Comparison of ENCODE assay signal across 23 mouse cellular contexts in the genomic region with DNA sequence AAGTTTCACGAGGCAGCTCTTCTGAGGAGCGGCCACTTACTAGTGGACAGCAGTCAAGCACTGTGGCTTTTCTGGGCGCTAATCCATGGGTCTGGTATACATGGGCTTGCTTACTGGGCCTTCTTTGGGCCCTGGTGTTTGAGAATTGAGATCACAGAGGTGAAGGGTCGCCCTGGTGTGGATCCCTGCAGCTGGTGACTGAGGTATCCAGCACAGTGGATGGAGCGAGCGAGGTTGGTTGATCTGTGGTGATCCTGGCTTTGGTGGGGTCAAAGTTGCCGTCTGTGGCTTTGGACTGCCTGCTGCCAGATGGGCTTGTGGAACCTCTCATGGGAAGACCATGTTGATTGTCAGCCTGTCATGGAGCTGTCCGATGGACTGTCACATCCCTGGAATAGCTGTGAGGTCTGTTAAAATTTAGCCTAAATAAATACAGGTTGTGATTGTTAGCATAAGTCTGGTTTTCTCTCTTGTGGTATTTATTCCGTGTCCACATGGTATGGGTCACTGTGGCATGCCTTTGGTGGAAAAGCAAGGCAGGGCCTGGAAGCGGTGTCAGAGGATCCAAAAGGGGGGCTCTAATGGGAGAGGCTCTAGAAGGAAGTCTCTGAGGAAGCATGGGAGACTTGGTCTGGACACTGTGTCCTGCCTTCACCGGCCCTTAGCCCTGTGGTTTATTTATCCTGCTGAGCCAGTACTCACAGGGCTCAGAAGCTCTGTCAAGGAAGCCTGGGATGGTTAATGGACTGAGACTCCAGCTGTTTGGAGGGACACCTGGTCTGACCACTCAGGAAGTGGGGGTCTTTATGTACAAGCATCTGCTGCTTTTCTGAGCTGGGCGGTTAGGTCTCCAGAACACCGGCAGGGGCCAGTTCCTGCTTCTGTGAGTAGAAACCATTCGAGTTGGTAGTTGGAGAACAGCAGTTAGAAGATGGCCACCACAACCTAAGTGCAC. TPM values are rescaled to one million over a fixed set of nuclear protein-coding genes. Genes with fewer than 3 reads are reported as not detected.
DNase-seq lines count a peak whose midpoint lies in the region; ATAC-seq lines count a peak whose summit lies in the region.
"Had no signal": no experiment of that assay in that cellular context is flagged by ENCODE, and none has a peak within 500 bp of the region (broad histone marks: within the 10 kb centered on the region; RNA-seq: fewer than 3 reads in every experiment).

No protein-coding gene starts in this region.

- no peaks in the 10 kb centered on the region for H3K9me3 ChIP-seq in kidney, embryonic 16.5 days (ENCODE audit: low read length)
- no peaks in the 10 kb centered on the region for H3K9me3 ChIP-seq in megakaryocyte, embryonic 14.5 days
- H3K9me3 ChIP-seq: neural tube, embryonic 15.5 days; stomach, embryonic 15.5 days had no signal

- ATAC-seq in kidney, embryonic 16.5 days (ENCODE audit: low FRiP score, low TSS enrichment) = peak; percentile 73
- ATAC-seq in hematopoietic stem cell, adult 5-6 weeks (replicated peaks in 1 of 2; ENCODE audit: insufficient read depth in 1 of 2, low FRiP score in 2 of 2, low TSS enrichment in 1 of 2, low read depth in 1 of 2, poor library complexity in 2 of 2, severe bottlenecking in 2 of 2) = peak; percentile 61 to 68
- ATAC-seq in megakaryocyte-erythroid progenitor cell, adult 5-6 weeks (replicated peaks; ENCODE audit: low FRiP score, low TSS enrichment, poor library complexity, severe bottlenecking) = no peak
- ATAC-seq: forebrain, embryonic 16.5 days had no signal

- H3K4me1 ChIP-seq in kidney, embryonic 16.5 days (ENCODE audit: insufficient read depth, low read length) = peaks cover 18% of the 10 kb centered on the region; the same call in 1 of the 2 replicates
- peaks cover 86% of the 10 kb centered on the region for H3K4me1 ChIP-seq in megakaryocyte, embryonic 14.5 days
- H3K4me1 ChIP-seq: stomach, embryonic 15.5 days had no signal

- H3K4me3 ChIP-seq in kidney, embryonic 16.5 days (ENCODE audit: low read length) = no peak overlapping the region
- H3K4me3 ChIP-seq in megakaryocyte, embryonic 14.5 days (replicated peaks) = peak overlapping the region; percentile 7
- H3K4me3 ChIP-seq: neural tube, embryonic 15.5 days; stomach, embryonic 15.5 days had no signal

- H3K36me3 ChIP-seq in kidney, embryonic 16.5 days (ENCODE audit: insufficient read depth, low read length) = no peaks in the 10 kb centered on the region
- peaks cover 68% of the 10 kb centered on the region for H3K36me3 ChIP-seq in megakaryocyte, embryonic 14.5 days (replicated peaks; ENCODE audit: low read length)
- H3K36me3 ChIP-seq: G1E; stomach, embryonic 15.5 days had no signal

- no peak overlapping the region for H3K4me2 ChIP-seq in kidney, embryonic 16.5 days (replicated peaks; ENCODE audit: low read depth, low read length)
- H3K4me2 ChIP-seq: heart, embryonic 11.5 days; neural tube, embryonic 15.5 days; stomach, embryonic 15.5 days had no signal

- no peak for DNase-seq in kidney, adult 9 months
- peak; percentile 20 for DNase-seq in B cell, adult 2 months
- no peak for DNase-seq in adrenal gland, postnatal 14 days
- DNase-seq: adrenal gland, postnatal 10 days; cerebellum, adult 8-10 months; embryo, embryonic 11 days; gastrocnemius, postnatal 10 days; kidney, adult 2 months; layer of hippocampus, adult 9-11 months; lung, adult 2 months; thymus, postnatal 36 days had no signal

- WGBS in kidney, embryonic 16.5 days = 53% methylated on average over 14 of the region's 14 CpGs

- no peaks in the 10 kb centered on the region for H3K27me3 ChIP-seq in kidney, embryonic 16.5 days (ENCODE audit: insufficient read depth, low read length)
- H3K27me3 ChIP-seq in megakaryocyte, embryonic 14.5 days (replicated peaks) = no peaks in the 10 kb centered on the region
- H3K27me3 ChIP-seq: neural tube, embryonic 15.5 days; stomach, embryonic 15.5 days had no signal

- H3K27ac ChIP-seq in kidney, embryonic 16.5 days (ENCODE audit: low read length) = no peak overlapping the region
- H3K27ac ChIP-seq: neural tube, embryonic 15.5 days; stomach, embryonic 15.5 days had no signal

- H3K9ac ChIP-seq in kidney, embryonic 16.5 days (replicated peaks; ENCODE audit: low read length) = no peak overlapping the region
- H3K9ac ChIP-seq: neural tube, embryonic 15.5 days; stomach, embryonic 15.5 days had no signal

RNA-seq across cellular contexts. Expression of a gene that starts 18.1 kb away (rescaled TPM):
- 6.8 and 8.4 TPM in 2 replicates for polyA plus RNA-seq in kidney, embryonic 16.5 days (2015; fragmentation: Nextera tagmentation; extraction: Ambion mirVana)
- 20.1 and 34.9 TPM in 2 replicates for total RNA-seq in hematopoietic stem cell, adult 5-6 weeks (2017)
- 20.8 and 30.9 TPM in 2 replicates for polyA plus RNA-seq in megakaryocyte, embryonic 14.5 days (2012; ENCODE audit: insufficient read depth, low replicate concordance)
- 4.0 and 5.5 TPM in 2 replicates for total RNA-seq in megakaryocyte-erythroid progenitor cell, adult 5-6 weeks (2014; fragmentation: Nextera tagmentation)
- 1.4 and 6.9 TPM in 2 replicates for total RNA-seq in megakaryocyte-erythroid progenitor cell, adult 5-6 weeks (2017)
- total RNA-seq in adrenal gland, postnatal 14 days (2021) = 26.3 and 27.1 TPM in 2 replicates
- polyA plus RNA-seq: G1E had no signal

RNA-seq across cellular contexts. Expression of a gene that starts 41.6 kb away (rescaled TPM):
- polyA plus RNA-seq in kidney, embryonic 16.5 days (2015; fragmentation: Nextera tagmentation; extraction: Ambion mirVana) = 10.9 and 12.9 TPM in 2 replicates
- total RNA-seq in hematopoietic stem cell, adult 5-6 weeks (2017) = 1.3 and 3.3 TPM in 2 replicates
- polyA plus RNA-seq in megakaryocyte, embryonic 14.5 days (2012; ENCODE audit: insufficient read depth, low replicate concordance) = 0.85 and 5.4 TPM in 2 replicates
- not detected in 2 replicates for total RNA-seq in megakaryocyte-erythroid progenitor cell, adult 5-6 weeks (2014; fragmentation: Nextera tagmentation)
- total RNA-seq in megakaryocyte-erythroid progenitor cell, adult 5-6 weeks (2017) = not detected in 2 replicates
- 9.7 and 13.7 TPM in 2 replicates for total RNA-seq in adrenal gland, postnatal 14 days (2021)
- polyA plus RNA-seq: G1E had no signal

RNA-seq across cellular contexts. Expression of a gene that starts 46.1 kb away (rescaled TPM):
- not detected in 2 replicates for polyA plus RNA-seq in kidney, embryonic 16.5 days (2015; fragmentation: Nextera tagmentation; extraction: Ambion mirVana)
- not detected in 2 replicates for total RNA-seq in hematopoietic stem cell, adult 5-6 weeks (2017)
- not detected in 2 replicates for polyA plus RNA-seq in megakaryocyte, embryonic 14.5 days (2012; ENCODE audit: insufficient read depth, low replicate concordance)
- total RNA-seq in megakaryocyte-erythroid progenitor cell, adult 5-6 weeks (2014; fragmentation: Nextera tagmentation) = not detected in 2 replicates
- total RNA-seq in megakaryocyte-erythroid progenitor cell, adult 5-6 weeks (2017) = not detected in 2 replicates
- total RNA-seq in adrenal gland, postnatal 14 days (2021) = 0.52 and 0.53 TPM in 2 replicates
- total RNA-seq: gastrocnemius, postnatal 10 days; heart, postnatal 25 days; monocyte, adult 5-6 weeks had no signal
- polyA plus RNA-seq: G1E; heart, embryonic 11.5 days; kidney, adult 2 months; small intestine, adult 2 months; stomach, embryonic 15.5 days had no signal

Comparison
In these comparisons a context has a peak if more than half of its experiments do, and no peak if none do; other contexts are left out.
1. DNase-seq: peak in B cell, adult 2 months (2 of 2); none in kidney, adult 9 months (single experiment) and adrenal gland, postnatal 14 days (single experiment).